Mouse (Mus musculus): ENCODE results near the gene Hnrnpd.

DNA sequence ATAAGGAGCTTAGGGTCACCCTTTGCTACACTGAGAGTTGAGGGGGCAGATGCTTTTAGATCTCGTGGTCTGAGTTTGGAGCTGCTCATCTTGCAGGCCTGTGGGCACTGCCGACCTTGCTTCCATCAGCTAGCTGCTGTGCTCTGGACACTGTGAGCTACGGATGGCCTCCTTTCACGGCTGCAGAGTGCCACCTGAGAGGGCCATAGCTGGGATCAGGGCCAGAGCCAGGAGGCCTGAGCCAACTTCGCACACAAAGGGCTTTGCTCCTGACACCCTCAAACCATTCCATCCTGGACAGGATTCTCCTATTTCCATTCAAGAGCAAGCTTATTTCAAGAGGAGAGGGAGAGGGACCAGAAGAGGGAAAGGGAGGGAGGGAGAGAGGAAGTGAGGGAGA, 45.7 kb upstream of the Hnrnpd start:
- TF ChIP-seq CTCF (IDR thresholded peaks at IDR 0.05; ENCODE audit: low read depth, low read length): no peak
- TF ChIP-seq POLR2AphosphoS5 (IDR thresholded peaks at IDR 0.05; ENCODE audit: insufficient replicate concordance, low read depth, low read length): no peak
- TF ChIP-seq GATA1 (IDR thresholded peaks at IDR 0.05; ENCODE audit: borderline replicate concordance, low read length): no peak
- TF ChIP-seq GATA2 (IDR thresholded peaks at IDR 0.05; ENCODE audit: borderline replicate concordance, low read depth, low read length): no peak
- no peak for TF ChIP-seq TAL1 (conservative IDR thresholded peaks at IDR 0.05; ENCODE audit: low read depth, low read length)

Data from G1E (cell line).